Mouse (Mus musculus): ENCODE data around the gene Serpina16. TPM values are rescaled to one million over a fixed set of nuclear protein-coding genes. Genes with fewer than 3 reads are reported as not detected.
"Not testable (repeated sequence)": the region's sequence is repeated elsewhere in the genome, so short reads cannot be mapped to it uniquely, and the experiment has no call there.

The Serpina16 gene
- not detected for total RNA-seq (2021)
- long read RNA-seq, experiment 1: 0 reads
- long read RNA-seq, experiment 2: 0 reads

GRCm38 (mm10) chr12:103676039-103676438 is at the start of gene Serpina16:
Gene Serpina16 (minus strand): TSS chr12:103676139.
- DNase-seq: no peak

- no peak for DNase-seq
These were observed 35.6 kb upstream of the Serpina16 start for GRCm38 (mm10) chr12:103711537-103711936.

- no peak for DNase-seq
These were observed 34.5 kb upstream of the Serpina16 start for GRCm38 (mm10) chr12:103710405-103710804.

GRCm38 (mm10) chr12:103706113-103706512 is 30.2 kb upstream of the Serpina16 start:
- DNase-seq: no peak

GRCm38 (mm10) chr12:103705547-103705946 is 29.6 kb upstream of the Serpina16 start:
- DNase-seq: no peak

- no peak for DNase-seq
These were observed 24.3 kb upstream of the Serpina16 start for GRCm38 (mm10) chr12:103700144-103700750.

GRCm38 (mm10) chr12:103695429-103695828 is 19.5 kb upstream of the Serpina16 start, which contains the start of gene Serpina1f:
Gene Serpina1f (minus strand): TSS chr12:103695529.
- DNase-seq: no peak

- DNase-seq: no peak
These were observed 12.4 kb upstream of the Serpina16 start for GRCm38 (mm10) chr12:103688221-103688814.

GRCm38 (mm10) chr12:103687021-103687420 is 11.1 kb upstream of the Serpina16 start:
- DNase-seq: no peak

- DNase-seq: no peak
These were observed 10.1 kb upstream of the Serpina16 start for GRCm38 (mm10) chr12:103686050-103686449.

GRCm38 (mm10) chr12:103685386-103685785 is 9.4 kb upstream of the Serpina16 start:
- no peak for DNase-seq

- no peak for DNase-seq
These were observed 7.8 kb upstream of the Serpina16 start for GRCm38 (mm10) chr12:103683775-103684174.

GRCm38 (mm10) chr12:103681739-103682138 is 5.8 kb upstream of the Serpina16 start:
- no peak for DNase-seq

GRCm38 (mm10) chr12:103681169-103681568 is 5.2 kb upstream of the Serpina16 start:
- no peak for DNase-seq

GRCm38 (mm10) chr12:103679853-103680252 is 3.9 kb upstream of the Serpina16 start:
- DNase-seq: not testable (repeated sequence)

- DNase-seq: peak; percentile 70 to 81
These were observed 2.8 kb downstream of the Serpina16 start for GRCm38 (mm10) chr12:103673179-103673578.

- DNase-seq: no peak
These were observed 4.5 kb downstream of the Serpina16 start for GRCm38 (mm10) chr12:103671483-103671882.

- no peak for DNase-seq
These were observed 5.0 kb downstream of the Serpina16 start for GRCm38 (mm10) chr12:103670964-103671363.

- DNase-seq: peak; percentile 9 to 25
These were observed 5.6 kb downstream of the Serpina16 start for GRCm38 (mm10) chr12:103670344-103670743.

- no peak for DNase-seq
These were observed 10.7 kb downstream of the Serpina16 start for GRCm38 (mm10) chr12:103665286-103665685.

GRCm38 (mm10) chr12:103662053-103662452 is 13.9 kb downstream of the Serpina16 start:
- DNase-seq: not testable (repeated sequence)

GRCm38 (mm10) chr12:103660076-103660475 is 15.9 kb downstream of the Serpina16 start:
- DNase-seq: no peak

- no peak for DNase-seq
These were observed 16.8 kb downstream of the Serpina16 start for GRCm38 (mm10) chr12:103659171-103659570.

GRCm38 (mm10) chr12:103657991-103658390 is 17.9 kb downstream of the Serpina16 start:
- no peak for DNase-seq

Measured in heart, adult 18-20 months (tissue).